Mouse (Mus musculus): Measurements from ENCODE around the gene Malrd1. TPM values are rescaled to one million over a fixed set of nuclear protein-coding genes. Genes with fewer than 3 reads are reported as not detected.

The Malrd1 gene
- 0.09 and 0.12 TPM in 2 replicates for polyA plus RNA-seq (2014; fragmentation: Nextera tagmentation; extraction: Ambion mirVana)

GRCm38 (mm10) chr2:15526241-15526924, at the start of gene Malrd1:
Malrd1 (plus strand) TSS chr2:15526479.
- Histone ChIP-seq H3K36me3 (replicated peaks; ENCODE audit: control insufficient read depth, insufficient read depth) (no peaks in the 10 kb centered on the region), H3K9me3 (ENCODE audit: control insufficient read depth, low read length) (peaks cover 15% of the 10 kb centered on the region), H3K9ac (no peak within 1 kb of the TSS), H3K4me3 (replicated peaks; ENCODE audit: low read length) (no peak within 1 kb of the TSS), H3K27ac (no peak within 1 kb of the TSS), H3K4me1 (replicated peaks; ENCODE audit: control insufficient read depth, insufficient read depth, low read length) (no peaks in the 10 kb centered on the region), H3K27me3 (ENCODE audit: control insufficient read depth, insufficient read depth, low read length) (no peaks in the 10 kb centered on the region), H3K4me2 (replicated peaks) (no peak within 1 kb of the TSS)
- WGBS: 82% methylated on average over 2 of the region's 2 CpGs
- no peak for DNase-seq (ENCODE audit: low spot score)
- ATAC-seq (ENCODE audit: low FRiP score): no peak

GRCm38 (mm10) chr2:15538643-15539042, 12.4 kb downstream of the Malrd1 start:
- no peak for DNase-seq (ENCODE audit: low spot score)
- WGBS: 78% methylated on average over 1 of the region's 1 CpGs

GRCm38 (mm10) chr2:15613327-15613948, 87.2 kb downstream of the Malrd1 start:
- H3K9ac ChIP-seq: no peak overlapping the region
- no peak overlapping the region for H3K4me3 ChIP-seq (replicated peaks; ENCODE audit: low read length)
- ATAC-seq (ENCODE audit: low FRiP score) (no peak), DNase-seq (ENCODE audit: low spot score) (no peak)
- WGBS: 65% methylated on average over 4 of the region's 4 CpGs
- H3K27ac ChIP-seq: no peak overlapping the region
- H3K4me2 ChIP-seq (replicated peaks): no peak overlapping the region
- H3K4me1 ChIP-seq (replicated peaks; ENCODE audit: control insufficient read depth, insufficient read depth, low read length): no peaks in the 10 kb centered on the region
- H3K27me3 ChIP-seq (ENCODE audit: control insufficient read depth, insufficient read depth, low read length): no peaks in the 10 kb centered on the region
- H3K9me3 ChIP-seq (ENCODE audit: control insufficient read depth, low read length): no peaks in the 10 kb centered on the region
- H3K36me3 ChIP-seq (replicated peaks; ENCODE audit: control insufficient read depth, insufficient read depth): no peaks in the 10 kb centered on the region

More at GRCm38 (mm10) chr2:15538643-15539042, 12.4 kb downstream of the Malrd1 start:
- H3K4me2 ChIP-seq (replicated peaks): no peak overlapping the region
- ATAC-seq (ENCODE audit: low FRiP score): no peak
- H3K9ac ChIP-seq: no peak overlapping the region
- H3K4me3 ChIP-seq (replicated peaks; ENCODE audit: low read length): no peak overlapping the region
- H3K9me3 ChIP-seq (ENCODE audit: control insufficient read depth, low read length): no peaks in the 10 kb centered on the region
- H3K4me1 ChIP-seq (replicated peaks; ENCODE audit: control insufficient read depth, insufficient read depth, low read length): no peaks in the 10 kb centered on the region
- H3K27ac ChIP-seq: no peak overlapping the region
- no peaks in the 10 kb centered on the region for H3K36me3 ChIP-seq (replicated peaks; ENCODE audit: control insufficient read depth, insufficient read depth)
- H3K27me3 ChIP-seq (ENCODE audit: control insufficient read depth, insufficient read depth, low read length): no peaks in the 10 kb centered on the region

GRCm38 (mm10) chr2:15614026-15614425, 87.7 kb downstream of the Malrd1 start:
- H3K9ac ChIP-seq: no peak overlapping the region
- H3K27ac ChIP-seq: no peak overlapping the region
- H3K9me3 ChIP-seq (ENCODE audit: control insufficient read depth, low read length): no peaks in the 10 kb centered on the region
- H3K36me3 ChIP-seq (replicated peaks; ENCODE audit: control insufficient read depth, insufficient read depth): no peaks in the 10 kb centered on the region
- no peak overlapping the region for H3K4me3 ChIP-seq (replicated peaks; ENCODE audit: low read length)
- H3K4me1 ChIP-seq (replicated peaks; ENCODE audit: control insufficient read depth, insufficient read depth, low read length): no peaks in the 10 kb centered on the region
- WGBS: 80% methylated on average over 5 of the region's 5 CpGs
- H3K27me3 ChIP-seq (ENCODE audit: control insufficient read depth, insufficient read depth, low read length): no peaks in the 10 kb centered on the region
- DNase-seq (ENCODE audit: low spot score) (no peak), ATAC-seq (ENCODE audit: low FRiP score) (no peak)
- no peak overlapping the region for H3K4me2 ChIP-seq (replicated peaks)

- H3K27ac ChIP-seq: no peak overlapping the region
- no peaks in the 10 kb centered on the region for H3K36me3 ChIP-seq (replicated peaks; ENCODE audit: control insufficient read depth, insufficient read depth)
- no peak overlapping the region for H3K4me3 ChIP-seq (replicated peaks; ENCODE audit: low read length)
- no peaks in the 10 kb centered on the region for H3K9me3 ChIP-seq (ENCODE audit: control insufficient read depth, low read length)
- H3K27me3 ChIP-seq (ENCODE audit: control insufficient read depth, insufficient read depth, low read length): no peaks in the 10 kb centered on the region
- WGBS: 81% methylated on average over 1 of the region's 1 CpGs
- no peaks in the 10 kb centered on the region for H3K4me1 ChIP-seq (replicated peaks; ENCODE audit: control insufficient read depth, insufficient read depth, low read length)
- no peak overlapping the region for H3K9ac ChIP-seq
- DNase-seq (ENCODE audit: low spot score): no peak
- ATAC-seq (ENCODE audit: low FRiP score): no peak
- no peak overlapping the region for H3K4me2 ChIP-seq (replicated peaks)
These were observed 109.5 kb downstream of the Malrd1 start for GRCm38 (mm10) chr2:15635761-15636160.

GRCm38 (mm10) chr2:15643864-15644263, 117.6 kb downstream of the Malrd1 start:
- ATAC-seq (ENCODE audit: low FRiP score) (no peak), DNase-seq (ENCODE audit: low spot score) (peak; percentile 18)
- no peak overlapping the region for H3K9ac ChIP-seq
- no peak overlapping the region for H3K4me3 ChIP-seq (replicated peaks; ENCODE audit: low read length)
- H3K9me3 ChIP-seq (ENCODE audit: control insufficient read depth, low read length): no peaks in the 10 kb centered on the region
- no peak overlapping the region for H3K27ac ChIP-seq
- H3K36me3 ChIP-seq (replicated peaks; ENCODE audit: control insufficient read depth, insufficient read depth): no peaks in the 10 kb centered on the region
- H3K27me3 ChIP-seq (ENCODE audit: control insufficient read depth, insufficient read depth, low read length): no peaks in the 10 kb centered on the region
- H3K4me1 ChIP-seq (replicated peaks; ENCODE audit: control insufficient read depth, insufficient read depth, low read length): no peaks in the 10 kb centered on the region
- WGBS: 57% methylated on average over 1 of the region's 1 CpGs
- H3K4me2 ChIP-seq (replicated peaks): no peak overlapping the region

GRCm38 (mm10) chr2:15656388-15656787, 130.1 kb downstream of the Malrd1 start:
- Histone ChIP-seq H3K4me3 (replicated peaks; ENCODE audit: low read length) (no peak overlapping the region), H3K9ac (no peak overlapping the region), H3K4me2 (replicated peaks) (no peak overlapping the region), H3K4me1 (replicated peaks; ENCODE audit: control insufficient read depth, insufficient read depth, low read length) (no peaks in the 10 kb centered on the region), H3K9me3 (ENCODE audit: control insufficient read depth, low read length) (no peaks in the 10 kb centered on the region), H3K27ac (no peak overlapping the region), H3K36me3 (replicated peaks; ENCODE audit: control insufficient read depth, insufficient read depth) (no peaks in the 10 kb centered on the region), H3K27me3 (ENCODE audit: control insufficient read depth, insufficient read depth, low read length) (no peaks in the 10 kb centered on the region)
- DNase-seq (ENCODE audit: low spot score): no peak
- WGBS: 72% methylated on average over 1 of the region's 1 CpGs
- ATAC-seq (ENCODE audit: low FRiP score): no peak

GRCm38 (mm10) chr2:15702977-15703376, 176.7 kb downstream of the Malrd1 start:
- DNase-seq (ENCODE audit: low spot score) (no peak), ATAC-seq (ENCODE audit: low FRiP score) (no peak)
- Histone ChIP-seq H3K36me3 (replicated peaks; ENCODE audit: control insufficient read depth, insufficient read depth) (no peaks in the 10 kb centered on the region), H3K9me3 (ENCODE audit: control insufficient read depth, low read length) (no peaks in the 10 kb centered on the region), H3K9ac (no peak overlapping the region), H3K4me1 (replicated peaks; ENCODE audit: control insufficient read depth, insufficient read depth, low read length) (no peaks in the 10 kb centered on the region), H3K4me3 (replicated peaks; ENCODE audit: low read length) (no peak overlapping the region), H3K27me3 (ENCODE audit: control insufficient read depth, insufficient read depth, low read length) (no peaks in the 10 kb centered on the region), H3K27ac (no peak overlapping the region), H3K4me2 (replicated peaks) (no peak overlapping the region)
- WGBS: 92% methylated on average over 3 of the region's 3 CpGs

- Histone ChIP-seq H3K4me1 (replicated peaks; ENCODE audit: control insufficient read depth, insufficient read depth, low read length) (no peaks in the 10 kb centered on the region), H3K27ac (no peak overlapping the region), H3K4me3 (replicated peaks; ENCODE audit: low read length) (no peak overlapping the region), H3K4me2 (replicated peaks) (no peak overlapping the region), H3K27me3 (ENCODE audit: control insufficient read depth, insufficient read depth, low read length) (no peaks in the 10 kb centered on the region), H3K36me3 (replicated peaks; ENCODE audit: control insufficient read depth, insufficient read depth) (no peaks in the 10 kb centered on the region), H3K9me3 (ENCODE audit: control insufficient read depth, low read length) (no peaks in the 10 kb centered on the region), H3K9ac (no peak overlapping the region)
- DNase-seq (ENCODE audit: low spot score) (no peak), ATAC-seq (ENCODE audit: low FRiP score) (no peak)
- 97% methylated on average over 1 of the region's 1 CpGs for WGBS
These were observed 214.7 kb downstream of the Malrd1 start for GRCm38 (mm10) chr2:15740945-15741344.
